Mouse (Mus musculus) cerebellum, adult 11 months (tissue): Measurements from ENCODE around the gene Spdl1.
A peak's percentile ranks its signal among the peaks of the same experiment; 100 is the strongest.
"Not testable (repeated sequence)": the region's sequence is repeated elsewhere in the genome, so short reads cannot be mapped to it uniquely, and the experiment has no call there.

ENCODE experiments used
- DNase-seq: peaks from one replicate; pipeline ENCODE4 v3.0.0; 2022

Gene Spdl1

GRCm38 (mm10) chr11:34833318-34834086 lies at the start of gene Spdl1:
Spdl1 (minus strand) TSS chr11:34833641.
- DNase-seq = peak; percentile 89

DNA sequence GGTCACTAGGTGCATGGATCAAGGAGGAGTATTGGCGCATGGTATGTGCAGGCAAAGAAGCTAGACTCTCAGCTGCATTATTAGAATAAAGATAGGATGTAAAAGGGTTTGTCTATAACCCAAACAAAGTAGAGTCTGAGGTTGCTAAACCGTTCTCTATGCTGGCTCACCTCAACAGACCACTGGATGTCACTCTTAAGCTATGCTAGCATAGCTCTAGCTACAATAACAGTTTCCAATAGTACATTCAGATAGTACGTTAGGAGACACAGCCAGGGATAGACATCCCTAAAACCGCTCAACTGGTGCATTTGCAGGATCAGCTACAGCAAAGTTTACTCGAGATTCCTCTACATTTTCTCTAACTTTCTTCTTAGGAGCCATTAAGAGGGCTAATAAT lies 48.1 kb upstream of the Spdl1 start:
- no peak for DNase-seq

DNA sequence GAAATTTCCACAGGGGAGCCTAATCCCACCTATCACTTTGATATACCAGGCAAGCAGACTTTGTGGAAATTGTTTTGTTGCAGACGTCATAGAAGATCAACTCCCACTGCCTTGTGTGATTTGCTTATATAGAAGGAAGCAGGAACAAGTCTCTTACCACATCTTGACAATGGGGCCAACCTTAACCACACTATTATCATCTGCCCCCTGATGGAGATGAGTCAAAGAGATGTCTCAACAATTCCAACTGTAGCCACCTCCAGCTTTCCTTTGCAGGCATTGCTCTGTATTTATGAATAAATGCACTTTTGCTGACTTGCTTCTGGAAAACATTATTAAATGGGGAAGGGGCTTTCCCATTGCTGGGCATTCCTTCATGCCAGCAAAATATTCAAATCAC lies 46.2 kb upstream of the Spdl1 start:
- no peak for DNase-seq

- no peak for DNase-seq
Observed at GRCm38 (mm10) chr11:34873861-34874260, 40.4 kb upstream of the Spdl1 start.

GRCm38 (mm10) chr11:34872432-34872831 lies 39.0 kb upstream of the Spdl1 start:
- no peak for DNase-seq

DNA sequence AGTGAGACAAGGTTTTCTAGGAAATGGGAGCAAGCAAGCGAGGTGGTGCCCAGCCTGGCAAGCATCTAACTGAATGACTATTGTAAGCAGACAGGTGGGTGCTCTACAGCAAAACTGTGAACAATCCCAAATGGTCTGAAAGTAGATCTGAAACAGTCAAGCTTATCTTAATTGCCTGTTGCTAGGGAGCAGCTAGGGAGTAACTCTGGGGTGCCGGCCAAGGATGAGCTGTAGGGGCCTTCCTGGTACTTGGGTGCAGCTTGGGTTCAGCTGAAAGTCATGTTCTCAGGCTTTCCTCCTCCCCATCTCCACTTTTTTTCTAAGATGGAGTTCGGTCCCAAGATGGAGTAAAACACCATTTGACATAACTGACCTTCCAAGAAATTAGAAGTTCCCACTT lies 38.5 kb upstream of the Spdl1 start:
- no peak for DNase-seq

DNA sequence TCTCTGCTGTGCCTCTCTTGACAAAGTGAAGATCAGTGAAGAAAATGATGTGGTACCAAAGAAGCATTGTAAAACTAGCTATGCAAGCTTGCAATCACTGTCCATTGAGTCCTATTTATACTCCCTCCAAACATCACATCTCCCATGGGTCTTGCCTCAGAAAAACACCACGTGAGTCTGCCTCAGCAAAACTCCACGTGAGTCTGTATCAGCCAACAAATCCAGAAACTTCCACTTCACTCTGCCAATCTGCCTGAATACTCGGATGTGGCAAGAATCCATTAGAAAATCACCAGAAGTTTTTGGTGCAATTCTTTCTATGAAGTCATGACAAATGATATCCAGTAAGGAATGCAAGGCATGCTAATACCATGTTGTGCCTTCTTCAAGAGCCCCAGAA lies 38.0 kb upstream of the Spdl1 start:
- DNase-seq = no peak

DNA sequence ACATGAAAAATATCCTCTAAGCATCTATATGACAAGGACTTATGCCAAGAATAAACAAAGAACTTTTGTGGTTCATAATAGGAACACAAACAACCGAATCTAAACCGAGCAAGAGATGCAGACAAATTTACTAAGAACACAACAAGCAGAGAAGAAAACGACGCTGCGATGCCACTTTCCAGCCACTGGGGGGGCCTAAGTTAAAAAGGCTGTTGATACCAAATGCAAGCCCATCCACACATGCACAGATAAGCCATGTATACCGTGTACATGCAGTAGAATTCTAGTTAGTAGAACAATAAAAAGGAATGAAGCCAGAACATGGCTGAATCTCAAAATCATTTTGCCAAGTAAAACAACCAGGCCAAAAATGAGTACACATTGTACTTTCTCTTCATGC lies 35.2 kb upstream of the Spdl1 start:
- DNase-seq = no peak

DNA sequence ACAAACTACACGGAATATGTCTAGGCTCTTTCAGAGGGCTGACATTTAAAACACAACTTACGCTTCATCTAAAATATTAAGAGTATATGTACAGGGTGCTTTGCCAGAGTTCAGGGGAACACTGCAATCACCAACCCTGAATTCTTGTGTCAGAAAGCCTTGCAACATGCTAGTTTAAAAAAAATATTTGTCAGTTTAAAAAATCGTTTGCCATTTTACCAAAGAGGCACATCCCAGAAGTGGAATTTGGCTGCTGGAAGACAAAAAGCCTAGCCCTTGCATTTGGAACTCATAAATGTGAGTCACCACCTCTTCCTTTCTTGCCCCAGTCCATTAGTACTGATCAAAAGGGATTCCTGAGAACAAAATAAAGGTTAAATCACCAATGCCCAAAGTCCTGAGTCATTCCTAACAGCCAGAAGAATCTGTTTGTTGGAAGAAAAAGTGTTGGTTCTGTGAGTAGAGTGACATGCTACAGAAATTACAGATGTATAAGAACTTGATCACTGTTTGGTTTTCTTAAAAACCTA lies 32.4 kb upstream of the Spdl1 start:
- DNase-seq = no peak

DNA sequence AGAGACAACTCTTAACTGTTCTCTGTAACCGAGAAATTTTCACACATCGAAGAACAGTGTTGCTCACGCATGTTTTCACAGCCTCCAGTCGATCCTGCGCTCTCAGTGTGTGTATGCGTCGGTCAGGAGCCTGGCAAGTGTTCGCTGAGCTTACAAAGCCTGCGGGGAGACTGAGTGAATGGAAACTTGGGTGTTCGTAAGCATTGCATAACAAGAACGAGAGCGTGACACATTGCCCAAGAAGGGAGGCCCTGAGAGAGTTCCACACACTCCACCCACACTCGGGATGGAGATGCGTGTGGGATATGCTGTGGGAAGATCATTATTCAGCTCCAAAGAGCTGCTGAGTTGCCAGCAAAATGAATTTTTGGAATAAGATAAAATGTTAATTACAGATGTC lies 31.7 kb upstream of the Spdl1 start:
- no peak for DNase-seq

GRCm38 (mm10) chr11:34856652-34857051 lies 23.2 kb upstream of the Spdl1 start:
- no peak for DNase-seq

- DNase-seq = no peak
Observed at GRCm38 (mm10) chr11:34846268-34846652, 12.8 kb upstream of the Spdl1 start.

DNA sequence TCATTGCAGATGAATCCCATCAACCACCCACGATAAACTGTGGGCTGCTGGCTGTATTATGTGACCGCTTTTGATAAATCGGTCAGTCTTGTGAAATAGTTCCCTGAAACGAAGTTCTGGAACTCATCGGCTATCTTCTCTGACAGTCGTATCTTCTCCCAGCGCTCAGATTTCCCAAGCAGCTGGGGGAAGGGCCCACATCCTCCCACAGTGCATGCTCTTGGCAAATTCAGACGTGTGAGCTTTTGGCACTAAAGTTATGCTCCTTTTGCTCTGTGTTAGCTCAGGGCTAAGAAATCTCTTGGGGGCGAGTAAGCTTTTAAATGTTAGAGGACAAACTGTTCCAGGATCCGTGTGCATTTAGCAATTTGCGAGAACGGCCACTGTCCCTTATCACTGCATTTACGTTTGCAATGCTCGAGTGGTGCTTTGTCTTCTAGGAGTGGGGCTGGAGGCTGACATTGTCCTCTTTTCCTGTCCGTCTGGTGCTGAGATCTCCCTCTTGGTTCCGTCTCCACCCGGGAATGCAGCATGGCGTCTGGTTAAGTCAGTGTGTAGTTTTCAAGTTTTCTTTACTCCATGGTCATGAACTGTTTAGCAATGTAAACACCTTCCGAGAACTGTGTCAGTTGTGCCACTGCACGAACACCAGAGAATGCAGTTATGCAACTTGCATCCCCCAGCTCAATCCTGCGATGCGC lies 12.3 kb upstream of the Spdl1 start:
- no peak for DNase-seq

DNA sequence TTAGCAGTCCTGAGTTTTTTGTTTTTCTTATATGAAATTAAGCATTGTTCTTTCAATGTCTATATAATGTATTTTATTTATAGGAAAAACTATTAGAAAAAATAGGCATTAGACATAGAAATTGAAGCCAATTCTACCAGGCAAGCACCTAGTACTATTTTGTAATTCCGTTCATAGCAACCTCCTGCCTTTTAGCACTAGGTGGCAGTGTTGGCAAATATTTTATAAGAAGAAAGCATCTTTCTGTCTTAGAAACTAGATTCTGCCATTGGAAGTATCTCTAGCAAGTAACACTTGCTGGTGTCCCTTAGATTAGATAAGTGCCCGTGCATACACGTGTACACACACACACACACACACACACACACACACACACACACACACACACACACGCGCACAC lies 10.1 kb upstream of the Spdl1 start:
- no peak for DNase-seq

- DNase-seq = no peak
Observed at GRCm38 (mm10) chr11:34840283-34840682, 6.8 kb upstream of the Spdl1 start.

GRCm38 (mm10) chr11:34839051-34839450 lies 5.6 kb upstream of the Spdl1 start:
- no peak for DNase-seq

GRCm38 (mm10) chr11:34836272-34836671 lies 2.8 kb upstream of the Spdl1 start:
- DNase-seq = no peak

- DNase-seq = no peak
Observed at GRCm38 (mm10) chr11:34832678-34833077, 763 bp downstream of the Spdl1 start.

GRCm38 (mm10) chr11:34827803-34828202 lies 5.6 kb downstream of the Spdl1 start:
- DNase-seq = no peak

GRCm38 (mm10) chr11:34826940-34827339 lies 6.5 kb downstream of the Spdl1 start:
- no peak for DNase-seq

- DNase-seq = no peak
Observed at GRCm38 (mm10) chr11:34824791-34825190, 8.7 kb downstream of the Spdl1 start.

DNA sequence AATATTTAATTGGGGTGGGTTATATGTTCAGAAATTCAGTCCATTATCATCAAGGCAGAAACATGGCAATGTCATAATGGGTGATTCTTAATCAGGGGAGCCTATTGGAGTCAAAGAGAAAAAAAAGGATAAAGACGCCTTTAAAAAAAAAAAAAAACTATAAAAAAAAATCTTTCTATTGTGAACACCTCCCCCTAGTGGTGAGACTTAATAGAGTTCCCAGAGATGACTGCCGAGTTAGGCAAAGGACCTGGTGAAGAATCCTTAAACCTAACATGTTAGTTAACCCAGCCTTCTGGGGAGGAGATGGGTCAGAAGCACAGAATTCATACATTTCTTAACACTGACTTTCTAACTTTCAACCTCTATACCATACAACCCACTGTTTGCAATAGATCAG lies 18.7 kb downstream of the Spdl1 start:
- DNase-seq = no peak

DNA sequence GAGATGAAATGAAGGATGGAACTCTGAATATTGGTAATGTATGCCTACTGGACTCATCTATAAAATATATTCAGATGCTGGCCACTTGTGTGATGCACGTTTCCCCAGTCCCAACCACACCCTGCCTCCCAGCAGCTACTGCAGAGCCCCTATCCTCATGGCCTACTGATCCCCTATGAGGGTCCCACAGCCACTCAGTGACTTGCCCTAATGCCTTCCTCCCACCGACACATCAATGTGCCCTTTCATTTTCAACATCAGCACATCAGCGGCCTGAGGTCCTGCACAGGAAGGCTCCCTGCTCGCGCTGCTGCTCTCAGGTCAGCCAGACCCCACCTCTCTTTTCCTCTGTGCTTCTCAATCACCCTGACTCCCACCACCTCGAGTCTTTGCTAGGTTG lies 19.1 kb downstream of the Spdl1 start:
- no peak for DNase-seq

DNA sequence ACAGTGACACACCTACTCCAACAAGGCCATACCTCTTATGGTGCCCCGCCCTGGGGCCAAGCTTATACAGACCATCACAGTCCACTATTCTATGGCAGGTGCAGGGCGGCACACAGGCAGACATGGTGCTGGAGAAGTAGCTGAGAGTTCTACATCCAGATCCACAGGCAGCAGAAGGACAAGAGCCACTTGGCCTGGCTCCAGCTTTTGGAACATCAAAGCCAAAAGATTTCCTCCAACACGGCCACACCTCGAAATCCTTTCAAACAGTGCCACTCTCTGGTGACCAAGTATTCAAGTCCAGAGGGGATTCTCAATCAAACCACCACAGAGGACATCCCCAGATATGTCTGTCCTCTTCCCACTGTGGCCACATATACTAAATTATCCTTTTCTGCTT lies 28.4 kb downstream of the Spdl1 start:
- DNase-seq = not testable (repeated sequence)
